Mouse (Mus musculus): ENCODE measurements at regions not wholly inside any gene's neighbourhood (a gene's known extent, or its start where the extent isn't known, plus 50 kb on each side); places are given as distances from the start of the nearest gene placed in this dataset.

DNA sequence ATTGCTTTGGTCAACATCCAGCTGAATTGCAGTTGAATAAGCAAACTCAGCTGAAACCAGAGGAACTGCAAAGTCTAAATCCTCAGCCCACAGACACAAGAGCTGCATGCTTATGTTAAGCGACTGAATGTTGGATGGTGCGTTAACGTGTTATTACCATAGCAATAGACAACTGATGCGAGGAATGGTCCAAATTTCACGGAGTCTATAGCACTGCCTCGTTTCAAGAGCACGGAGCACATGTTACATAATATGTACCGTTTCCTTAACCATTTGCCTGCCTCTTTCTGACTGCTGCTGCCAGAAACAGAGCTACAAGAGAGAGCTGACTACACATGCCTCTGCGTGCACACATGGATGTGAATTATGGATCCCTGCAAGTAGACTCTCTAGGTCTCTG lies 86.3 kb upstream of the Dyrk2 start:
- TF ChIP-seq POLR2AphosphoS5 (IDR thresholded peaks at IDR 0.05; ENCODE audit: borderline replicate concordance, low read depth, low read length) = no peak
- TF ChIP-seq CTCF (IDR thresholded peaks at IDR 0.05 in 2 of 3, conservative IDR thresholded peaks at IDR 0.05 in 1 of 3; ENCODE audit: control insufficient read depth in 1 of 3, insufficient read depth in 1 of 3, low read depth in 2 of 3, low read length in 3 of 3, poor library complexity in 1 of 3, severe bottlenecking in 1 of 3) = no peak
- no peak for TF ChIP-seq POLR2A (IDR thresholded peaks at IDR 0.05; ENCODE audit: control insufficient read depth in 1 of 2, insufficient read depth in 1 of 2, low read depth in 1 of 2, low read length in 2 of 2, poor library complexity in 1 of 2)
- TF ChIP-seq ZNF384 (IDR thresholded peaks at IDR 0.05; ENCODE audit: low read depth, low read length) = no peak
- TF ChIP-seq RCOR1 (IDR thresholded peaks at IDR 0.05; ENCODE audit: low read depth, low read length) = no peak
- no peak for TF ChIP-seq CHD2 (IDR thresholded peaks at IDR 0.05; ENCODE audit: low read length)
- no peak for TF ChIP-seq GABPA (IDR thresholded peaks at IDR 0.05; ENCODE audit: low read depth, low read length)
